ENCODE assay signal across 8 mouse cellular contexts in genomic region chr8:84186547-84186946, GRCm38 (mm10). TPM values are rescaled to one million over a fixed set of nuclear protein-coding genes. Genes with fewer than 3 reads are reported as not detected.
DNase-seq lines count a peak whose midpoint lies in the region; ATAC-seq and TF ChIP-seq lines count a peak whose summit lies in the region.

No protein-coding gene starts in this region.

- H3K4me1 ChIP-seq in ES-Bruce4 (ENCODE audit: control insufficient read depth, insufficient read depth, low read length), result peaks cover 5% of the 10 kb centered on the region
- peaks cover 3% of the 10 kb centered on the region; the same call in 1 of the 2 replicates for H3K4me1 ChIP-seq in brown adipose tissue, adult 24 weeks (ENCODE audit: control insufficient read depth, insufficient read depth, insufficient read length, low read length)
- peaks cover 6% of the 10 kb centered on the region for H3K4me1 ChIP-seq in forebrain, embryonic 11.5 days (replicated peaks; ENCODE audit: control insufficient read depth, insufficient read depth, low read length)
- H3K4me1 ChIP-seq in lung, adult 2 months (ENCODE audit: control insufficient read depth, insufficient read depth, low read length), result peaks cover 14% of the 10 kb centered on the region
- peaks cover 12% of the 10 kb centered on the region for H3K4me1 ChIP-seq in neural tube, embryonic 14.5 days (ENCODE audit: control insufficient read depth, insufficient read depth, low read length)

- H3K9me3 ChIP-seq in ES-Bruce4 (replicated peaks; ENCODE audit: control insufficient read depth, insufficient read depth, low read length, poor library complexity, severe bottlenecking), result no peaks in the 10 kb centered on the region
- H3K9me3 ChIP-seq in forebrain, embryonic 11.5 days (ENCODE audit: control insufficient read depth, low read length), result no peaks in the 10 kb centered on the region
- H3K9me3 ChIP-seq in neural tube, embryonic 14.5 days (ENCODE audit: control insufficient read depth, low read length), result no peaks in the 10 kb centered on the region

- no peak for TF ChIP-seq POLR2A in ES-Bruce4 (IDR thresholded peaks at IDR 0.05; ENCODE audit: insufficient read depth, low read length)
- peak; percentile 10; the same call in 1 of the 2 replicates for TF ChIP-seq POLR2A in lung, adult 2 months (IDR thresholded peaks at IDR 0.05; ENCODE audit: borderline replicate concordance, extremely low read depth, low read depth, low read length)

- H3K27me3 ChIP-seq in ES-Bruce4 (ENCODE audit: control insufficient read depth, insufficient read depth, low read length, poor library complexity, severe bottlenecking), result no peaks in the 10 kb centered on the region
- no peaks in the 10 kb centered on the region for H3K27me3 ChIP-seq in forebrain, embryonic 11.5 days (ENCODE audit: control insufficient read depth, insufficient read depth, low read length)
- no peaks in the 10 kb centered on the region for H3K27me3 ChIP-seq in neural tube, embryonic 14.5 days (ENCODE audit: control insufficient read depth, insufficient read depth, low read length)

- H3K4me2 ChIP-seq in forebrain, embryonic 11.5 days (ENCODE audit: low read depth, low read length, severe bottlenecking), result peak overlapping the region; percentile 68
- peak overlapping the region; percentile 54 for H3K4me2 ChIP-seq in neural tube, embryonic 14.5 days (ENCODE audit: low read depth, low read length)

- no peaks in the 10 kb centered on the region for H3K36me3 ChIP-seq in ES-Bruce4 (ENCODE audit: control insufficient read depth, insufficient read depth, low read length, poor library complexity, severe bottlenecking)
- H3K36me3 ChIP-seq in forebrain, embryonic 11.5 days (ENCODE audit: control insufficient read depth, insufficient read depth, low read length), result no peaks in the 10 kb centered on the region
- H3K36me3 ChIP-seq in neural tube, embryonic 14.5 days (ENCODE audit: control insufficient read depth, insufficient read depth, low read length), result no peaks in the 10 kb centered on the region

- TF ChIP-seq CTCF in ES-Bruce4 (IDR thresholded peaks at IDR 0.05; ENCODE audit: low read depth, low read length), result peak; percentile 99
- peak; percentile 94 for TF ChIP-seq CTCF in lung, adult 2 months (IDR thresholded peaks at IDR 0.05; ENCODE audit: insufficient read depth, low read length)

- peak overlapping the region; percentile 42 for H3K4me3 ChIP-seq in ES-Bruce4 (ENCODE audit: low read depth, low read length)
- H3K4me3 ChIP-seq in brown adipose tissue, adult 24 weeks (ENCODE audit: insufficient read depth, low read depth, low read length), result peak overlapping the region; percentile 56
- peak overlapping the region; percentile 26 for H3K4me3 ChIP-seq in forebrain, embryonic 11.5 days (ENCODE audit: low read depth, low read length)
- peak overlapping the region; percentile 53 for H3K4me3 ChIP-seq in lung, adult 2 months (replicated peaks; ENCODE audit: extremely low read depth, low read depth, low read length)
- peak overlapping the region; percentile 20 for H3K4me3 ChIP-seq in neural tube, embryonic 14.5 days (ENCODE audit: low read depth, low read length)

- H3K9ac ChIP-seq in ES-Bruce4 (ENCODE audit: low read depth, poor library complexity, severe bottlenecking), result peak overlapping the region; percentile 60
- peak overlapping the region; percentile 48 for H3K9ac ChIP-seq in forebrain, embryonic 11.5 days (ENCODE audit: low read length)
- H3K9ac ChIP-seq in neural tube, embryonic 14.5 days (replicated peaks; ENCODE audit: low read depth, low read length), result 0 out of 2 replicates have a peak overlapping the region, but pooled peaks have one; percentile 28

- intact Hi-C loops in heart, postnatal 10 days (cut with DNase I), result loop anchor here (1.0 to 5.0 kb wide), 4 partner anchors 24 to 170 kb away; partner anchors contain the start of gene Ccdc130

- peak; percentile 91 for TF ChIP-seq EP300 in ES-Bruce4 (IDR thresholded peaks at IDR 0.05; ENCODE audit: insufficient read depth, low read depth, low read length)

- 0 out of 2 replicates have a peak, but pooled peaks have one; percentile 16 for ATAC-seq in forebrain, embryonic 11.5 days (replicated peaks; ENCODE audit: low FRiP score)
- ATAC-seq in neural tube, embryonic 14.5 days (ENCODE audit: low read depth), result no peak

- peak overlapping the region; percentile 93 for H3K27ac ChIP-seq in ES-Bruce4 (ENCODE audit: insufficient read depth, low read length)
- H3K27ac ChIP-seq in brown adipose tissue, adult 24 weeks (replicated peaks; ENCODE audit: low read depth, low read length), result peak overlapping the region; percentile 77
- H3K27ac ChIP-seq in forebrain, embryonic 11.5 days (ENCODE audit: low read depth, low read length), result no peak overlapping the region
- no peak overlapping the region for H3K27ac ChIP-seq in neural tube, embryonic 14.5 days (ENCODE audit: low read depth, low read length)

- under 1% methylated on average over 12 of the region's 12 CpGs for WGBS in forebrain, embryonic 11.5 days
- WGBS in lung, adult 2 months, result under 1% methylated on average over 12 of the region's 12 CpGs
- 1% methylated on average over 12 of the region's 12 CpGs for WGBS in neural tube, embryonic 14.5 days

- peak; percentile 78 for DNase-seq in forebrain, embryonic 11.5 days (ENCODE audit: low spot score)
- DNase-seq in heart, postnatal 10 days, result peak; percentile 88 to 91
- DNase-seq in kidney, postnatal 36 days, result peak; percentile 85
- peak; percentile 77 for DNase-seq in lung, adult 2 months
- peak; percentile 58 to 66 for DNase-seq in thymus, adult 18-20 months

RNA-seq across cellular contexts. Expression of gene Nanos3, which starts 1.5 kb away (rescaled TPM):
- 3.0 and 4.3 TPM in 2 replicates for polyA plus RNA-seq in ES-Bruce4 (2011; ENCODE audit: insufficient read depth, insufficient read length, low read depth, missing spikeins)
- not detected in 2 replicates for polyA plus RNA-seq in brown adipose tissue, adult 24 weeks (2012; ENCODE audit: insufficient read depth, insufficient read length, missing spikeins)
- 2.9 and 5.0 TPM in 2 replicates for polyA plus RNA-seq in forebrain, embryonic 11.5 days (2014; fragmentation: Nextera tagmentation; extraction: Ambion mirVana)
- total RNA-seq in heart, postnatal 10 days (2021), result 1 to 10 TPM; 3.6 to 4.1 TPM
- polyA plus RNA-seq in lung, adult 2 months (2012; rRNA removed), result 0.18 and 0.54 TPM in 2 replicates
- polyA plus RNA-seq in neural tube, embryonic 14.5 days (2014; fragmentation: Nextera tagmentation; extraction: Ambion mirVana), result 12.4 and 12.5 TPM in 2 replicates

RNA-seq across cellular contexts. Expression of gene 4930432K21Rik, which starts 38.7 kb away (rescaled TPM):
- polyA plus RNA-seq in ES-Bruce4 (2011; ENCODE audit: insufficient read depth, insufficient read length, low read depth, missing spikeins), result 3.8 and 4.7 TPM in 2 replicates
- polyA plus RNA-seq in brown adipose tissue, adult 24 weeks (2012; ENCODE audit: insufficient read depth, insufficient read length, missing spikeins), result 0.79 TPM in 1 of 2 replicates, not detected in the other
- 1.2 and 1.5 TPM in 2 replicates for polyA plus RNA-seq in forebrain, embryonic 11.5 days (2014; fragmentation: Nextera tagmentation; extraction: Ambion mirVana)
- under 1 TPM; 0.22 to 0.32 TPM for total RNA-seq in heart, postnatal 10 days (2021)
- polyA plus RNA-seq in lung, adult 2 months (2012; rRNA removed), result 1.0 and 1.1 TPM in 2 replicates
- polyA plus RNA-seq in neural tube, embryonic 14.5 days (2014; fragmentation: Nextera tagmentation; extraction: Ambion mirVana), result 1.3 and 1.6 TPM in 2 replicates

RNA-seq across cellular contexts. Expression of gene Cc2d1a, which starts 38.8 kb away (rescaled TPM):
- polyA plus RNA-seq in ES-Bruce4 (2011; ENCODE audit: insufficient read depth, insufficient read length, low read depth, missing spikeins), result 18.0 and 27.2 TPM in 2 replicates
- polyA plus RNA-seq in brown adipose tissue, adult 24 weeks (2012; ENCODE audit: insufficient read depth, insufficient read length, missing spikeins), result 6.8 and 7.1 TPM in 2 replicates
- polyA plus RNA-seq in forebrain, embryonic 11.5 days (2014; fragmentation: Nextera tagmentation; extraction: Ambion mirVana), result 16.0 and 17.1 TPM in 2 replicates
- total RNA-seq in heart, postnatal 10 days (2021), result 10 to 100 TPM; 13.3 to 14.1 TPM
- polyA plus RNA-seq in lung, adult 2 months (2012; rRNA removed), result 25.9 and 27.7 TPM in 2 replicates
- 26.8 and 30.7 TPM in 2 replicates for polyA plus RNA-seq in neural tube, embryonic 14.5 days (2014; fragmentation: Nextera tagmentation; extraction: Ambion mirVana)

RNA-seq across cellular contexts. Expression of gene Zswim4, which starts 50.3 kb away (rescaled TPM):
- 14.8 and 15.4 TPM in 2 replicates for polyA plus RNA-seq in ES-Bruce4 (2011; ENCODE audit: insufficient read depth, insufficient read length, low read depth, missing spikeins)
- polyA plus RNA-seq in brown adipose tissue, adult 24 weeks (2012; ENCODE audit: insufficient read depth, insufficient read length, missing spikeins), result 2.7 and 2.8 TPM in 2 replicates
- 34.7 and 37.1 TPM in 2 replicates for polyA plus RNA-seq in forebrain, embryonic 11.5 days (2014; fragmentation: Nextera tagmentation; extraction: Ambion mirVana)
- total RNA-seq in heart, postnatal 10 days (2021), result 10 to 100 TPM; 10.5 to 11.3 TPM
- 21.2 and 24.0 TPM in 2 replicates for polyA plus RNA-seq in lung, adult 2 months (2012; rRNA removed)
- 12.9 and 20.5 TPM in 2 replicates for polyA plus RNA-seq in neural tube, embryonic 14.5 days (2014; fragmentation: Nextera tagmentation; extraction: Ambion mirVana)

Comparison
In these comparisons a context has a peak if more than half of its experiments do, and no peak if none do; other contexts are left out.
1. H3K27ac ChIP-seq: peak in ES-Bruce4 (single experiment) and brown adipose tissue, adult 24 weeks (single experiment); none in forebrain, embryonic 11.5 days (single experiment) and neural tube, embryonic 14.5 days (single experiment).
2. Peak in every context shown above with its lines, with median percentiles within 50 percentile points of each other: H3K4me3 ChIP-seq, H3K9ac ChIP-seq and DNase-seq.